Mouse (Mus musculus): ENCODE data around the gene Slc9a3r2.
A peak's percentile ranks its signal among the peaks of the same experiment; 100 is the strongest.

DNA sequence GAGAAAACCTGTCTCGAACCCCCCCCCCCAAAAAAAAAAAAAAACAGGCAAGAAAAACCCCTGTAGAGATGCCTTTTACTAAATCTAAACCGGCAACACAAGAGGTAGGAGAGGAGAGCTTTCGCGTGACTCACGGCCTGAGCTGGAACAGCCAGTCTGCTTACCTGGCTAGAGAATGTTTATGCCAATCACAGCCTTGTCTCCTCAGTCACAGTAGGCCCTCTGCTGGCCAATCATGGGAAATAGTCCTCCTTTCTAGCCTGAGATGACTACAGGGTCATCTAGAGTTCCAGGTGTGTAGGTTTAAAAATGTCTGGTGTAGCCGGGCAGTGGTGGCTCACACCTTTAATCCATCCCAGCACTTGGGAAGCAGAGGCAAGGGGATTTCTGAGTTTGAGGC is 17.3 kb upstream of the Slc9a3r2 start:
- TF ChIP-seq CTCF (IDR thresholded peaks at IDR 0.05; ENCODE audit: low read depth) (peak; percentile 79), EP300 (IDR thresholded peaks at IDR 0.05; ENCODE audit: low read depth) (no peak)
